Mouse (Mus musculus) CH12.LX (cell line): Measurements from ENCODE around the gene Ucn2.

ENCODE experiments used
- BHLHE40 ChIP-seq: IDR thresholded peaks from 2 replicates; pipeline ENCODE4 v1.6.1; 2011; ENCODE audit warnings: mild to moderate bottlenecking, low read depth, low read length, improper control_type of control experiment
- RAD21 ChIP-seq: IDR thresholded peaks from 2 replicates; pipeline ENCODE4 v1.6.1; 2011; ENCODE audit warnings: low read depth, mild to moderate bottlenecking, low read length, improper control_type of control experiment, moderate library complexity

DNA sequence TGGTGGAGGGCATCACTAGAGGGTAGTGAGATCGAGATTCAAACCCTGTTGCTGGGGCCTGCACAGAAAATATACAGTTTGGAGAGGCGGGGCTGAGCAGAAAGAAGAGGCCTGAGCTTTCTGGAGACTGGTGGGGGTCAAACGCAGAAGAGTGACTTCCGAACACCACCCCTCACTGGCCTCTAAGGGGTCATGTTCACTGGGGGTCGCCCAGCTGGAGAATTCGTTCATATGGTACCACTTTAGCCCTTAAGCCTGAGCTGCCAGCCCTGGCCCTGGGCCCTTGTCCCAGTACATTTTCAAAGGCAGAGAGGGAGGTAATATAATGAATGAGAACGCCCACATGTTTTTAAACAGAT lies 4.6 kb downstream of the Ucn2 start:
- no peak for TF ChIP-seq BHLHE40
- no peak for TF ChIP-seq RAD21
